Mouse (Mus musculus) brain, adult 10 weeks (tissue): Measurements from ENCODE around the gene Gm47985. TPM values are rescaled to one million over a fixed set of nuclear protein-coding genes. Genes with fewer than 3 reads are reported as not detected.

Experiments
- polyA plus RNA-seq: library from polyadenylated mRNA; stranded (reverse); fragments of 350-450 nt; fragmentation: Illumina TruSeq; extraction: RNeasy Lipid Tissue Mini Kit (QIAGEN cat#74804); gene quantifications from one replicate; pipeline ENCODE4 v1.2.3, GENCODE M21; 2015; ENCODE audit warnings: low read depth, low replicate concordance

The Gm47985 gene
- polyA plus RNA-seq, result not detected

GRCm38 (mm10) chr1:151182266-151182665 lies at the start of gene Gm47985:
TSS of gene Gm47985 (plus strand) at chr1:151182537.

GRCm38 (mm10) chr1:151192075-151192474 lies 9.7 kb downstream of the Gm47985 start, which contains the start of gene Gm8947:
TSS of gene Gm8947 (plus strand) at chr1:151192376.

GRCm38 (mm10) chr1:151198120-151198519 lies 15.8 kb downstream of the Gm47985 start, which contains the start of gene Gm47995:
TSS of gene Gm47995 (plus strand) at chr1:151198448.

GRCm38 (mm10) chr1:151203818-151204217 lies 21.5 kb downstream of the Gm47985 start, which contains the start of gene 3110040M04Rik:
TSS of gene 3110040M04Rik (plus strand) at chr1:151204121.

GRCm38 (mm10) chr1:151209824-151210355 lies 27.6 kb downstream of the Gm47985 start, which contains the start of gene Gm47996:
TSS of gene Gm47996 (plus strand) at chr1:151210131.

Other genes with a start within 250 kb of the Gm47985 start
- 3.7 TPM for gene Hmcn1, start 189.1 kb upstream of the Gm47985 start, polyA plus RNA-seq
- gene Gm8947, start 9.8 kb downstream of the Gm47985 start, polyA plus RNA-seq, result not detected
- gene Gm47995, start 15.9 kb downstream of the Gm47985 start, polyA plus RNA-seq, result not detected
- not detected for gene 3110040M04Rik, start 21.6 kb downstream of the Gm47985 start, polyA plus RNA-seq
- not detected for gene Gm47996, start 27.6 kb downstream of the Gm47985 start, polyA plus RNA-seq
- gene Ivns1abp, start 161.9 kb downstream of the Gm47985 start, polyA plus RNA-seq, result 150 TPM
- 9.8 TPM for gene Swt1, start 245.9 kb downstream of the Gm47985 start, polyA plus RNA-seq
- gene Trmt1l, start 246.0 kb downstream of the Gm47985 start, polyA plus RNA-seq, result 23.1 TPM